Mouse (Mus musculus): Measurements from ENCODE around the gene Zmiz1.

Zmiz1 gene

GRCm38 (mm10) chr14:25472096-25472861 is 13.3 kb downstream of the Zmiz1 start:
- in situ Hi-C loops (cut with MboI) = no loop called here

DNA sequence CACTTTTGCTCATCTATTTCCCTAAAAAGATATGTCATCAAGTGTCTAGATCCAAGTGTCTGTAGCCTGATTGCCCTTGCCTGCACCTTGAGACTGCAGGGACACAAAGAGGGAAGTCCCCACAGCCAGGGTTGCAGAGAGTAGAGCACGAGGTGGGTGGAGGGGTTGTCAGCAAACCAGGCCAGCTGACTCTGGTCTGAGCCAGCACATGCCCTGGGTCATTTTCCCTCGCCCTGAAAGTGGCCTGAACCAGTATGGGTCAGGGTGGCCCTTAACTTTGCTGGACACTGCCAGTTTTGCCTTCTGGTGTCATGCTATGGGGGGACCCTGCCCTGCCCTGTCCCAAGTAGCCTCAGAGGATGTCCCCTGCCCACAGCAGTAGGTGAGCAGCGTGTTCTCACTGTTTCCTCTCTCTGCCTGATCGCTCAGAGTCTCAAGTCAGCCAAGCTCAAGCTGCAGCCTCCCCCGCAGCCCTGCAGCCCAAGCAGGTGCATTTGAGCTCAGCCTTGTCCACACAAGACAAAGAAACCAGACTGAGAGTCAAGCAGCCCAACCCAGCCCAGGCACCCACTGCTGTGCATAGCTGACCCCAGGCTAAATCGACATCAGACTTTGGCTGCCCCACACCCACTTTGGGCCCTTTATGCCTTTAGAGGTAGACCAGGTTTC is 14.1 kb downstream of the Zmiz1 start:
- in situ Hi-C loops (cut with MboI) = no loop called here

- in situ Hi-C loops (cut with MboI) = no loop called here
These were observed 15.0 kb downstream of the Zmiz1 start for GRCm38 (mm10) chr14:25474017-25474416.

- in situ Hi-C loops (cut with MboI) = no loop called here
These were observed 15.7 kb downstream of the Zmiz1 start for GRCm38 (mm10) chr14:25474732-25475131.

DNA sequence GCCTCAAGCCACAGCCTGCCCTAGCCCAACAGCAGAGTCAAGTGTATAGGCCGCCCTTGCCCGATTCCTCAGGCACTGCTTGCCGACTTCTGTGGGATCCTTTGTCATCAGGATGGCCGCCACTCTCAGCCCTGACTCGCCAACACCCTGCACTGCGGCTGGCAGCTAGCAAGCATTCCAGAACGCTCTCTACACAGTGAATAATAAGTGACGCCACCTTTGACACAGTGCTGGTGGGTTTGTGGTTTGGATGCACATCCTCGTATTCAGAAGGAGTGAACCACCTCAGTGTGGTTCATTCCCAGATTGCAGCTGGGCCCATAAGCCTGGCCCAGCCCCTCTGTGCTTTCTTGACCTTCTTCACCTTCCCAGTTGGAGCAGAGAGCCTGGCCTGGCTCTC is 17.1 kb downstream of the Zmiz1 start:
- in situ Hi-C loops (cut with MboI) = no loop called here

DNA sequence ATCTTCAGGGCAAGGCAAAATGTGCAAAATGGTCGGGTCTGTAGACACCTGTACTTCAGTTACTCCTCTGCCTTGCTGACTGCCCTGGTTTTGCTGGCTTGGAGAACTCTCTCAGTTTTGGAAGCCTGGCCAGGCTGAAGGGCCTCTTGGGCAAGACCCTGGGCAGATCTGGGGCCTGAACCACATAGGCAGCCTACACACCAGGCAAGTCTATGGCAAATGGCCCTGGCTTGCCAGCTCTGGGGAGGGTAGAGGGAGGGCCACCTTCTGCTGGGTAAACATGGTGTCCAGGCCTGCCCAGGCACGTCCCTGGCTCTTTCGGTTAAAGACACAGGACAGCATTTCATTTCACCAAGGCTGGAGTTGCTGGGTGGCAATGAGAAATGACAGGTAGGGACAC is 17.5 kb downstream of the Zmiz1 start:
- in situ Hi-C loops (cut with MboI) = no loop called here

- in situ Hi-C loops (cut with MboI) = no loop called here
These were observed 18.3 kb downstream of the Zmiz1 start for GRCm38 (mm10) chr14:25477268-25477667.

GRCm38 (mm10) chr14:25478257-25478656 is 19.3 kb downstream of the Zmiz1 start:
- in situ Hi-C loops (cut with MboI) = no loop called here

- in situ Hi-C loops (cut with MboI) = no loop called here
These were observed 19.8 kb downstream of the Zmiz1 start for GRCm38 (mm10) chr14:25478755-25479154.

DNA sequence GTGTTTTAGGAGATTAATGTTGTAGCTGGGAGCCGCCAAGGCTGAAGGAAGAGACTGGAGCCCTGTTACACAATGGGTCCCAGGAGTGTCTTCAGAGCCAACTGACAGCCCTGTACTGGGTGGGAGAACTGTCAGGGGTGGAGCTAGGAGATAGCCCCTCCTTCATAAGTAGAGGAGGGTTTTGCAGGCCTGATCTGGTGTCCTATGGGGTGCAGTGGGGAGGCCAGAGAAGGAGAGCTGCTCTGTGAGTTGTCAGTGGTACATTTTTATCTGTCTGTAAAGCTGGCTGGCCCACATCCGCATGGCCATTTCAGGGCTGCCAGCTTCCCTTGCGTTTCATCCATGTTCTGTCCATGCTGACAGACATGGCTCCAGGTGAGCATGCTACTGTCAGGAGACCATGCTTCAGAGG is 20.9 kb downstream of the Zmiz1 start:
- in situ Hi-C loops (cut with MboI) = no loop called here

GRCm38 (mm10) chr14:25480443-25480842 is 21.5 kb downstream of the Zmiz1 start:
- in situ Hi-C loops (cut with MboI) = no loop called here

DNA sequence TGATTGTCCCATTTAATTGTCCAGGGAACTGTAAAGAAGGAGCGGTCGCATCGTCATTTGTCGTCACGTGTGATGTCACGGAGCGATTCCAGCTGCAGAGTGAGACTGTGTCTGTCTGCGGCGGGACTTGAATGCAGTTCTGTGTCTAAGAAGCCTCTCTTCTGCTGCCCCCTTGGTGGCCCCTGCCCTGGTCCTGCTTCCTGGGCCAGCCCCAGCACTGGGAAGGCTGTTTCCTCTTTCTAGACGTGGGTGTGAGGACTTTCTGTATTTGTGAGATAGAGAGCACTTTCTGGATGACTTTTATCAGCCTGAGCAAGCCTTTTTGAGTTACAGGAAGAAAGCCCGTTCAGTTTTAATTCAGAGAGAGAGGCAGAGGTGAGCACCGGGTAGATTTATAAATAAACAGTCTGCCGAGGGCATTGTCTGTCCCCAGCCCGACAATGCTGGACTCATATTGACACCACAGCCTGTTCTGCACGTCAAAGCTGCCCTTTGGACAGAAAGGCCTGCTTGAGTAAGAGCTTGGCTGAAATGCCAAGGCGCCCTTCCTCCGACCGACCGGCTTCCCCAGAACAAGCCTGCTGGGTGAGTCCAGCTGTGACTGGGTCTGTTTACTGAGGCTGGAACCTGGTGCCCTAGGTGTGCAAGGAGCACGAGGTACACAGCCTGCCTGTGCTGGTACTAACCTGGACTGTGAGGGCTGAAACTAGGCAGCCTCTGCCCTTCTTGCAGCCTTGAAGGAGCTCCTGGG is 22.1 kb downstream of the Zmiz1 start:
- in situ Hi-C loops (cut with MboI) = no loop called here

DNA sequence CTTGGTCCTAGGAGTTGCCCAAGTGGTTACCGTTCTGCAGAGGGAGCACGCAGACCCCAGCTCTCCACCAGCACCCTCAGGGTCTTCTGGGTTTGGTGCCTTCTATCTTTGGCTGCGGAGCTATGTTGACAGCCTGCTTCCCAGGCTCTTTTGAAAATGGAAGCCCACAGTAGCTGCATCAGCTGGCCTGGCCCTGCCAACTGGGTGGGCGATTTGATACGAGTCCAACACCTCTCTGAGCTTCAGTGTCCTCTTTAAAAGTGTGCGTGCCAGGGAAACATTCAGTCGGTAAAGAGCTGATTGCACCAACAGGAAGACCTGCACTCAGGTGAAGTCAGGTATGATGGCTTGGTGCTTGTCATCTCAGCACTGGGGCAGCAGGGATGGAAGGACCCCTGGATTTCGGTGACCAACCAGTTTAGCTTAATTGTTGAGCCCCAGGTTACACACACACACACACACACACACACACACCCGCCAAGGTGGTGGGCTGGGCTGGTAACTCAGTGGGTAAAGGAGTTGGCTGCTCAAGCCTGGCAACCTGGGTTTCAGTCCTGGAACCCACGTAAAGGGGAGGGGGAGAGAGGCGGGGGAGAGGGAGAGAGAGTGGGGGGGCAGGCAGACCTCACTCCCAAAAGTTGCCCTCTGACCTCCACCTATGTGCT is 22.8 kb downstream of the Zmiz1 start:
- in situ Hi-C loops (cut with MboI) = no loop called here

DNA sequence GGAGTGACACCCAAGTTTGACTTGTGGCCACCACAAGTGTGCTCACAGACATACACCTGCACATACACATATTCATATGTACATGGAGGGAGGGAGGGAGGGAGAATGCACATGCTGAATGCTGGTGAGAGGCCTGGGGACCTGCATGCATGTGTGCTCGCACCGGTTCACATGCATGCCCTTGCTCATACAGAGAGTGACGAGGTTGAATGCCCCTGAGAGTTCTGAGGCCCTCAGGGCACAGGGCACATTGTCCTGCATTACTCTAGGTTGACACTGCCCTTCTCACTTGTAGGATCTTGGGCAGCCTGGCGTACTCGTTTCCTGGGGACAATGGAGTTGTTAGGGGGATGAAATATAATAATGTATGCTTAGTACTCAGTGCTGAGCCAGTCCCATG is 23.4 kb downstream of the Zmiz1 start:
- in situ Hi-C loops (cut with MboI) = no loop called here

- in situ Hi-C loops (cut with MboI) = no loop called here
These were observed 24.3 kb downstream of the Zmiz1 start for GRCm38 (mm10) chr14:25483285-25483684.

GRCm38 (mm10) chr14:25484049-25484448 is 25.1 kb downstream of the Zmiz1 start:
- in situ Hi-C loops (cut with MboI) = no loop called here

GRCm38 (mm10) chr14:25486220-25486619 is 27.2 kb downstream of the Zmiz1 start:
- in situ Hi-C loops (cut with MboI) = no loop called here

DNA sequence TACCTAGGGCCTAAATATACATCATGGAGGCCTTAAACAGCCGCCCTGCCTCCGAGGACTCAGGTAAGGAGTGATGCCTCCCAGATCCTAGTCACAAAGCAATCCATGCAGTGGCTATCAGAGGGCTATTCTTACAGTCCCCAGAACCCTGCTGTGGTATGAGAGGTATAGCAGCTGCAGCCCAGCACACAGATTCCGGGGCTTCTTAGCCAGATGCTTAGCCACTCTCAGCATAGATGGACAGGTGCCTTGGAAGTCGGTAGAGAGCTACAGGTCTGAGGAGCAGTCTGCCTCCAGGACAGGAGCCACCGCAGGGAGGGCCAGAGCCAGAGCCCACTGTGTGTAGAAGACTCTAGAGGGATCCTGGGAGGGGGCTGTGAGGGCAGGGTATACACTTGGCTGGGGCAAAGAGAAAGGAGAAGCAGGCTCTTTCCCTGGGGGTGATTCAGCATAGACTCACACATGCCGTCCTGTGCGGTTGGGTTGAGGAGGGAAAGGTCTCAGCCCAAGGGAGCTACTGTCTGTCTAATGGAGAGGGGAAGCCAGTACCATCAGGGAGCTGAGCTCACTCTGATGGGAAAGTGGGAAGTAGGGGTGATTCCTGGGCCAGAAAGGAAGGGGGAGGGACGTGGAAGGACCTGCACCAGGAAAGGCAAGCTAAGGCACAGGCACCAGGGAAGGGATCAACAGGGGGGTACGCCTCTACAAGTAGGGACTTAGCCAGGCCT is 27.9 kb downstream of the Zmiz1 start:
- in situ Hi-C loops (cut with MboI) = no loop called here

DNA sequence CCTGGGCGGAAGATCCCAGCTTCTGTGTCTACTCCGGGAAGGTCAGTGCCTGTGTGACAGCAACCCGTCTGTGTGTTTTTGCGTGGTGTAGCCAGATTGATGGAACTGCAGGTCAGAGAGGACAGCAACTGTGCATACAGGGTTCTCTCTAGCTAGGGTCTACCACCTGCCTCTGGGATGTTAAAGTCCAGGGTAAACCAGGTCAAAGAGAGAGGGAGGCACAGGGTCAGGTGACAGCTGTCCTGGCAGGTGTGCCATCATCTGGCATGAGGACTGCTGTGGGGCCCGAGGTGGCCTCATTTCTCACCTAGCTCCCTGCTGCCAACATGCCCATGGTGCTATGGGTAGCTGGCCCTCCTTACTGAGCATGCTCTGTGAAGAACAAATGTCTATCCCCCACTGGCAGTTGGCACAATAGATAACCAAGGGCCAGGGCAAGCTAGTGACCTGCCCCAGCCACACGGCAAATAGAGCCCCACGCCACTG is 28.5 kb downstream of the Zmiz1 start:
- in situ Hi-C loops (cut with MboI) = no loop called here

DNA sequence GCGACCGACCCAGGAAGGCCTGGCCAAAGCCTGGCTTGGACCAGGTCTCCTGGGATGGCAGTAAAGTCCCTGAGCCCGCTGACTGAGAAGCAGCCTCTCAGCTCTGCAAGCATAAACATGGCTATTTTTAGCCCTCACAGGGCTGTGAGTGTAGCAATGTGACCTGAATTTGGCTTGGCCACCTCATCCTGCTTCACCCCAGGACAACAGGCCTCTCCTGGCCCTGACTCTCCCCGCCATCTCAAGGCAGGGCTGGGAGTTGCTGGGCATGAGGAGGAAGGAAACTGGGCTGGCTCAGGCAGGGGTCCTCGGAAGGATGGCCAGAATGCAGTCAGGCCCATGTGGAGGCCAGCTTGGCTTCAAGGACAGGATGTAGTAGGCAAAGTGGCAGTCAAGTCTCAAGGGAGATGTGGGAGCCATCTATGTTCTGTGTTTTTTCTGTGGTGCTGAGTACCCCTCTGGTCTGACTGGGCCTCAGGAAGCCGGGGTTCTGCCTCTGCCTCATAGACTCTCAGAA is 29.2 kb downstream of the Zmiz1 start:
- in situ Hi-C loops (cut with MboI) = no loop called here

Measured in mature B cell (primary cell).